Mouse (Mus musculus): ENCODE measurements at regions not wholly inside any gene's neighbourhood (a gene's known extent, or its start where the extent isn't known, plus 50 kb on each side); places are given as distances from the start of the nearest gene placed in this dataset.

GRCm38 (mm10) chr6:148605226-148605625 is 161.0 kb upstream of the Tmtc1 start:
- no peak for ATAC-seq
- no peak overlapping the region for H3K9ac ChIP-seq (ENCODE audit: low read depth, low read length)
- H3K27ac ChIP-seq (ENCODE audit: low read length): no peak overlapping the region
- WGBS: 92% methylated on average over 1 of the region's 1 CpGs
- H3K9me3 ChIP-seq (replicated peaks; ENCODE audit: control insufficient read depth, low read length, poor library complexity, severe bottlenecking): no peaks in the 10 kb centered on the region
- H3K27me3 ChIP-seq (ENCODE audit: control insufficient read depth, insufficient read depth, low read depth, low read length): no peaks in the 10 kb centered on the region
- H3K4me2 ChIP-seq (ENCODE audit: low read length): no peak overlapping the region
- H3K4me1 ChIP-seq (ENCODE audit: control insufficient read depth, insufficient read depth, low read length): no peaks in the 10 kb centered on the region
- H3K36me3 ChIP-seq (ENCODE audit: control insufficient read depth, insufficient read depth, low read length): no peaks in the 10 kb centered on the region
- no peak overlapping the region for H3K4me3 ChIP-seq (ENCODE audit: low read depth, low read length)

- H3K9me3 ChIP-seq (replicated peaks; ENCODE audit: control insufficient read depth, low read length, poor library complexity, severe bottlenecking): no peaks in the 10 kb centered on the region
- WGBS: 0% methylated on average over 1 of the region's 1 CpGs
- no peak overlapping the region for H3K27ac ChIP-seq (ENCODE audit: low read length)
- H3K27me3 ChIP-seq (ENCODE audit: control insufficient read depth, insufficient read depth, low read depth, low read length): no peaks in the 10 kb centered on the region
- no peaks in the 10 kb centered on the region for H3K36me3 ChIP-seq (ENCODE audit: control insufficient read depth, insufficient read depth, low read length)
- H3K4me3 ChIP-seq (ENCODE audit: low read depth, low read length): no peak overlapping the region
- no peak for ATAC-seq
- H3K4me1 ChIP-seq (ENCODE audit: control insufficient read depth, insufficient read depth, low read length): no peaks in the 10 kb centered on the region
- no peak overlapping the region for H3K9ac ChIP-seq (ENCODE audit: low read depth, low read length)
- H3K4me2 ChIP-seq (ENCODE audit: low read length): no peak overlapping the region
These were observed 160.6 kb upstream of the Tmtc1 start for GRCm38 (mm10) chr6:148604790-148605189.

- Histone ChIP-seq H3K9me3 (replicated peaks; ENCODE audit: control insufficient read depth, low read length, poor library complexity, severe bottlenecking) (no peaks in the 10 kb centered on the region), H3K36me3 (ENCODE audit: control insufficient read depth, insufficient read depth, low read length) (no peaks in the 10 kb centered on the region), H3K27ac (ENCODE audit: low read length) (no peak overlapping the region), H3K27me3 (ENCODE audit: control insufficient read depth, insufficient read depth, low read depth, low read length) (no peaks in the 10 kb centered on the region), H3K4me3 (ENCODE audit: low read depth, low read length) (no peak overlapping the region), H3K4me2 (ENCODE audit: low read length) (no peak overlapping the region), H3K4me1 (ENCODE audit: control insufficient read depth, insufficient read depth, low read length) (peaks cover 4% of the 10 kb centered on the region; the same call in 1 of the 2 replicates), H3K9ac (ENCODE audit: low read depth, low read length) (no peak overlapping the region)
- 83% methylated on average over 2 of the region's 2 CpGs for WGBS
- ATAC-seq: no peak
These were observed 159.7 kb upstream of the Tmtc1 start for GRCm38 (mm10) chr6:148603878-148604277.

GRCm38 (mm10) chr6:148603460-148603859 is 159.3 kb upstream of the Tmtc1 start:
- no peak overlapping the region for H3K4me3 ChIP-seq (ENCODE audit: low read depth, low read length)
- no peaks in the 10 kb centered on the region for H3K9me3 ChIP-seq (replicated peaks; ENCODE audit: control insufficient read depth, low read length, poor library complexity, severe bottlenecking)
- H3K4me2 ChIP-seq (ENCODE audit: low read length): no peak overlapping the region
- H3K27ac ChIP-seq (ENCODE audit: low read length): no peak overlapping the region
- no peak for ATAC-seq
- H3K27me3 ChIP-seq (ENCODE audit: control insufficient read depth, insufficient read depth, low read depth, low read length): no peaks in the 10 kb centered on the region
- H3K4me1 ChIP-seq (ENCODE audit: control insufficient read depth, insufficient read depth, low read length): peaks cover 8% of the 10 kb centered on the region; the same call in 1 of the 2 replicates
- WGBS: 85% methylated on average over 4 of the region's 4 CpGs
- H3K9ac ChIP-seq (ENCODE audit: low read depth, low read length): no peak overlapping the region
- no peaks in the 10 kb centered on the region for H3K36me3 ChIP-seq (ENCODE audit: control insufficient read depth, insufficient read depth, low read length)

- no peak for ATAC-seq
- H3K9ac ChIP-seq (ENCODE audit: low read depth, low read length): no peak overlapping the region
- no peaks in the 10 kb centered on the region for H3K36me3 ChIP-seq (ENCODE audit: control insufficient read depth, insufficient read depth, low read length)
- H3K27ac ChIP-seq (ENCODE audit: low read length): no peak overlapping the region
- H3K9me3 ChIP-seq (replicated peaks; ENCODE audit: control insufficient read depth, low read length, poor library complexity, severe bottlenecking): no peaks in the 10 kb centered on the region
- no peak overlapping the region for H3K4me2 ChIP-seq (ENCODE audit: low read length)
- H3K4me1 ChIP-seq (ENCODE audit: control insufficient read depth, insufficient read depth, low read length): peaks cover 10% of the 10 kb centered on the region; the same call in 1 of the 2 replicates
- H3K4me3 ChIP-seq (ENCODE audit: low read depth, low read length): no peak overlapping the region
- 85% methylated on average over 2 of the region's 2 CpGs for WGBS
- H3K27me3 ChIP-seq (ENCODE audit: control insufficient read depth, insufficient read depth, low read depth, low read length): no peaks in the 10 kb centered on the region
These were observed 158.7 kb upstream of the Tmtc1 start for GRCm38 (mm10) chr6:148602894-148603293.

- 62% methylated on average over 2 of the region's 2 CpGs for WGBS
- H3K27ac ChIP-seq (ENCODE audit: low read length): no peak overlapping the region
- no peak for ATAC-seq
These were observed 156.7 kb upstream of the Tmtc1 start for GRCm38 (mm10) chr6:148600934-148601333.

GRCm38 (mm10) chr6:148599473-148599872 is 155.3 kb upstream of the Tmtc1 start:
- H3K36me3 ChIP-seq (ENCODE audit: control insufficient read depth, insufficient read depth, low read length): no peaks in the 10 kb centered on the region
- no peak overlapping the region for H3K27ac ChIP-seq (ENCODE audit: low read length)
- no peak overlapping the region for H3K4me3 ChIP-seq (ENCODE audit: low read depth, low read length)
- ATAC-seq: peak; percentile 37; the same call in 1 of the 2 replicates
- H3K4me2 ChIP-seq (ENCODE audit: low read length): no peak overlapping the region
- H3K9me3 ChIP-seq (replicated peaks; ENCODE audit: control insufficient read depth, low read length, poor library complexity, severe bottlenecking): no peaks in the 10 kb centered on the region
- 78% methylated on average over 4 of the region's 4 CpGs for WGBS
- H3K9ac ChIP-seq (ENCODE audit: low read depth, low read length): no peak overlapping the region
- peaks cover 10% of the 10 kb centered on the region; the same call in 1 of the 2 replicates for H3K4me1 ChIP-seq (ENCODE audit: control insufficient read depth, insufficient read depth, low read length)
- H3K27me3 ChIP-seq (ENCODE audit: control insufficient read depth, insufficient read depth, low read depth, low read length): no peaks in the 10 kb centered on the region

More at GRCm38 (mm10) chr6:148600934-148601333, 156.7 kb upstream of the Tmtc1 start:
- peaks cover 10% of the 10 kb centered on the region; the same call in 1 of the 2 replicates for H3K4me1 ChIP-seq (ENCODE audit: control insufficient read depth, insufficient read depth, low read length)
- no peaks in the 10 kb centered on the region for H3K36me3 ChIP-seq (ENCODE audit: control insufficient read depth, insufficient read depth, low read length)
- no peaks in the 10 kb centered on the region for H3K9me3 ChIP-seq (replicated peaks; ENCODE audit: control insufficient read depth, low read length, poor library complexity, severe bottlenecking)
- H3K27me3 ChIP-seq (ENCODE audit: control insufficient read depth, insufficient read depth, low read depth, low read length): no peaks in the 10 kb centered on the region
- H3K4me2 ChIP-seq (ENCODE audit: low read length): no peak overlapping the region
- H3K9ac ChIP-seq (ENCODE audit: low read depth, low read length): no peak overlapping the region
- no peak overlapping the region for H3K4me3 ChIP-seq (ENCODE audit: low read depth, low read length)

- Histone ChIP-seq H3K4me2 (ENCODE audit: low read length) (peak overlapping the region; percentile 51), H3K9me3 (replicated peaks; ENCODE audit: control insufficient read depth, low read length, poor library complexity, severe bottlenecking) (no peaks in the 10 kb centered on the region), H3K4me1 (ENCODE audit: control insufficient read depth, insufficient read depth, low read length) (peaks cover 10% of the 10 kb centered on the region; the same call in 1 of the 2 replicates), H3K9ac (ENCODE audit: low read depth, low read length) (peak overlapping the region; percentile 47; the same call in 1 of the 2 replicates), H3K27ac (ENCODE audit: low read length) (peak overlapping the region; percentile 17; the same call in 1 of the 2 replicates), H3K4me3 (ENCODE audit: low read depth, low read length) (peak overlapping the region; percentile 10; the same call in 1 of the 2 replicates), H3K27me3 (ENCODE audit: control insufficient read depth, insufficient read depth, low read depth, low read length) (no peaks in the 10 kb centered on the region), H3K36me3 (ENCODE audit: control insufficient read depth, insufficient read depth, low read length) (no peaks in the 10 kb centered on the region)
- ATAC-seq: peak; percentile 66; the same call in 1 of the 2 replicates
- 6% methylated on average over 16 of the region's 16 CpGs for WGBS
These were observed 154.7 kb upstream of the Tmtc1 start for GRCm38 (mm10) chr6:148598746-148599337.

- Histone ChIP-seq H3K27me3 (ENCODE audit: control insufficient read depth, insufficient read depth, low read depth, low read length) (no peaks in the 10 kb centered on the region), H3K9ac (ENCODE audit: low read depth, low read length) (no peak overlapping the region), H3K4me3 (ENCODE audit: low read depth, low read length) (no peak overlapping the region), H3K36me3 (ENCODE audit: control insufficient read depth, insufficient read depth, low read length) (no peaks in the 10 kb centered on the region), H3K4me1 (ENCODE audit: control insufficient read depth, insufficient read depth, low read length) (peaks cover 10% of the 10 kb centered on the region; the same call in 1 of the 2 replicates), H3K4me2 (ENCODE audit: low read length) (no peak overlapping the region), H3K9me3 (replicated peaks; ENCODE audit: control insufficient read depth, low read length, poor library complexity, severe bottlenecking) (no peaks in the 10 kb centered on the region), H3K27ac (ENCODE audit: low read length) (no peak overlapping the region)
- WGBS: 61% methylated on average over 3 of the region's 3 CpGs
- no peak for ATAC-seq
These were observed 151.0 kb upstream of the Tmtc1 start for GRCm38 (mm10) chr6:148595009-148595770.

Measured in midbrain, embryonic 16.5 days (tissue).